ENCODE assay signal across 7 mouse cellular contexts in the genomic region with DNA sequence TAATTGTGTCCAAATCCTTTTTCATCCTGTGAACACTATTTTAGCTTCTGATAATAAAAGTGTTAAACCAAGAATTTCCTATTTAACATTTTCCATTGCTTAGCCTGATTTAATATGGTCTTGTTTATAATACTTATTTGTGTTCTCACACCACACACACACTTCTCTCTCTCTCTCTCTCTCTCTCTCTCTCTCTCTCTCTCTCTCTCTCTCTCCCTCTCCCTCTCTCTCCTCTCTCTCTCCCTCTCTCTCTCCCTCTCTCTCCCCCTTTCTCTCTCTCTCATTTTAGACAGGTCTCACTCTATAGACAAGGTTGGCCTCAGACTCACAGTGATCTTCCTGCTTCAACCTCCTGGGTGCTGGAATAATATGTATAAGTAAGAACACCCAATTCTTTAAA. TPM values are rescaled to one million over a fixed set of nuclear protein-coding genes. Genes with fewer than 3 reads are reported as not detected.
DNase-seq lines count a peak whose midpoint lies in the region; ATAC-seq lines count a peak whose summit lies in the region.

No protein-coding gene starts in this region.

- no peak for ATAC-seq in megakaryocyte, adult 5-6 weeks (ENCODE audit: poor library complexity, severe bottlenecking)
- no peak for ATAC-seq in liver, embryonic 13.5 days (ENCODE audit: low read depth)
- no peak for ATAC-seq in stomach, embryonic 16.5 days (ENCODE audit: insufficient read depth, low FRiP score)

- DNase-seq in hindbrain, embryonic 10.5 days (ENCODE audit: low spot score) = no peak
- no peak for DNase-seq in liver, embryonic 13.5 days
- no peak for DNase-seq in adrenal gland, adult 2 months
- DNase-seq in urinary bladder, postnatal 36 days (ENCODE audit: low spot score in 2 of 2) = no peak

- peaks cover 2% of the 10 kb centered on the region for H3K36me3 ChIP-seq in megakaryocyte, embryonic 14.5 days (replicated peaks; ENCODE audit: low read length)
- H3K36me3 ChIP-seq in hindbrain, embryonic 10.5 days = no peaks in the 10 kb centered on the region
- no peaks in the 10 kb centered on the region for H3K36me3 ChIP-seq in liver, embryonic 13.5 days
- no peaks in the 10 kb centered on the region for H3K36me3 ChIP-seq in stomach, embryonic 16.5 days (ENCODE audit: control insufficient read depth, insufficient read depth, low read length)

- H3K9ac ChIP-seq in liver, embryonic 13.5 days = no peak overlapping the region
- H3K9ac ChIP-seq in stomach, embryonic 16.5 days (ENCODE audit: low read length) = no peak overlapping the region

- no peaks in the 10 kb centered on the region for H3K9me3 ChIP-seq in megakaryocyte, embryonic 14.5 days
- H3K9me3 ChIP-seq in hindbrain, embryonic 10.5 days = no peaks in the 10 kb centered on the region
- H3K9me3 ChIP-seq in liver, embryonic 13.5 days (replicated peaks) = no peaks in the 10 kb centered on the region
- H3K9me3 ChIP-seq in stomach, embryonic 16.5 days (replicated peaks; ENCODE audit: control insufficient read depth, low read length) = no peaks in the 10 kb centered on the region

- no peaks in the 10 kb centered on the region for H3K27me3 ChIP-seq in megakaryocyte, embryonic 14.5 days (replicated peaks)
- H3K27me3 ChIP-seq in hindbrain, embryonic 10.5 days (ENCODE audit: insufficient read depth, poor library complexity, severe bottlenecking) = 0 out of 2 replicates have a peak, but pooled peaks cover 5% of the 10 kb centered on the region
- H3K27me3 ChIP-seq in liver, embryonic 13.5 days = no peaks in the 10 kb centered on the region
- H3K27me3 ChIP-seq in stomach, embryonic 16.5 days (ENCODE audit: control insufficient read depth, insufficient read depth, low read length) = no peaks in the 10 kb centered on the region

- peak overlapping the region; percentile 66 for H3K4me2 ChIP-seq in liver, embryonic 13.5 days
- peak overlapping the region; percentile 68 for H3K4me2 ChIP-seq in stomach, embryonic 16.5 days (ENCODE audit: low read depth, low read length)

- H3K4me3 ChIP-seq in megakaryocyte, embryonic 14.5 days (replicated peaks) = peak overlapping the region; percentile 93
- peak overlapping the region; percentile 56; the same call in 1 of the 2 replicates for H3K4me3 ChIP-seq in hindbrain, embryonic 10.5 days
- peak overlapping the region; percentile 55; the same call in 1 of the 2 replicates for H3K4me3 ChIP-seq in liver, embryonic 13.5 days (replicated peaks)
- H3K4me3 ChIP-seq in stomach, embryonic 16.5 days (replicated peaks; ENCODE audit: low read length) = peak overlapping the region; percentile 54

- peaks cover 50% of the 10 kb centered on the region for H3K4me1 ChIP-seq in megakaryocyte, embryonic 14.5 days
- H3K4me1 ChIP-seq in hindbrain, embryonic 10.5 days (replicated peaks) = peaks cover 21% of the 10 kb centered on the region
- H3K4me1 ChIP-seq in liver, embryonic 13.5 days (replicated peaks) = peaks cover 8% of the 10 kb centered on the region
- no peaks in the 10 kb centered on the region for H3K4me1 ChIP-seq in stomach, embryonic 16.5 days (ENCODE audit: control insufficient read depth, insufficient read depth, low read length)

- H3K27ac ChIP-seq in hindbrain, embryonic 10.5 days = peak overlapping the region; percentile 71; the same call in 1 of the 2 replicates
- no peak overlapping the region for H3K27ac ChIP-seq in liver, embryonic 13.5 days
- no peak overlapping the region for H3K27ac ChIP-seq in stomach, embryonic 16.5 days (ENCODE audit: low read length)

RNA-seq across cellular contexts. Expression of a gene that starts 1.0 kb away (rescaled TPM):
- polyA plus RNA-seq in megakaryocyte, embryonic 14.5 days (2012; ENCODE audit: insufficient read depth, low replicate concordance) = 0.69 TPM in 1 of 2 replicates, not detected in the other
- total RNA-seq in megakaryocyte, adult 5-6 weeks (2015) = 19.1 and 21.5 TPM in 2 replicates
- total RNA-seq in megakaryocyte, adult 5-6 weeks (2017) = 20.8 and 21.9 TPM in 2 replicates
- 2.9 and 3.2 TPM in 2 replicates for polyA plus RNA-seq in hindbrain, embryonic 10.5 days (2016; fragmentation: Nextera tagmentation; extraction: Ambion mirVana)
- polyA plus RNA-seq in liver, embryonic 13.5 days (2015; fragmentation: Nextera tagmentation; extraction: Ambion mirVana) = 1.6 and 2.3 TPM in 2 replicates
- 4.9 and 5.1 TPM in 2 replicates for polyA plus RNA-seq in stomach, embryonic 16.5 days (2015; fragmentation: Nextera tagmentation; extraction: Ambion mirVana)
- total RNA-seq in adrenal gland, adult 2 months (2021) = 1 to 10 TPM; 2.4 to 3.0 TPM
- 0.65 and 0.83 TPM in 2 replicates for polyA plus RNA-seq in adrenal gland, adult 2 months (2012; rRNA removed)
